Mouse (Mus musculus) liver, embryonic 12.5 days (tissue): ENCODE data around the gene Vps72. TPM values are rescaled to one million over a fixed set of nuclear protein-coding genes. Genes with fewer than 3 reads are reported as not detected.
"Not testable (repeated sequence)": the region's sequence is repeated elsewhere in the genome, so short reads cannot be mapped to it uniquely, and the experiment has no call there.

Source experiments
- ATAC-seq: fragments of 200-750 bp; cut with Nextera tagmentation; 2 replicates; pipeline ENCODE4 v1.8.0; 2017; ENCODE audit warnings: moderate number of reproducible peaks, mild to moderate bottlenecking, moderate library complexity
- H3K27ac ChIP-seq: fragments of 300-500 bp; sonication (generic); 2 replicates; pipeline ENCODE4 v1.5.1; 2016; ENCODE audit warnings: mild to moderate bottlenecking
- H3K27me3 ChIP-seq: fragments of 300-500 bp; sonication (generic); replicated peaks from 2 replicates; pipeline ENCODE4 v1.6.1; 2016; ENCODE audit warnings: mild to moderate bottlenecking, moderate library complexity
- H3K36me3 ChIP-seq: fragments of 300-500 bp; sonication (generic); 2 replicates; pipeline ENCODE4 v1.6.1; 2016; ENCODE audit warnings: mild to moderate bottlenecking, moderate library complexity
- H3K4me1 ChIP-seq: fragments of 300-500 bp; sonication (generic); 2 replicates; pipeline ENCODE4 v1.6.1; 2016
- H3K4me2 ChIP-seq: fragments of 300-500 bp; sonication (generic); 2 replicates; pipeline ENCODE4 v1.6.1; 2016; ENCODE audit warnings: mild to moderate bottlenecking, moderate library complexity
- H3K4me3 ChIP-seq: fragments of 300-500 bp; sonication (generic); 2 replicates; pipeline ENCODE4 v1.5.1; 2016; ENCODE audit warnings: mild to moderate bottlenecking, moderate library complexity
- H3K9ac ChIP-seq: fragments of 300-500 bp; sonication (generic); 2 replicates; pipeline ENCODE4 v1.6.1; 2016; ENCODE audit warnings: mild to moderate bottlenecking, moderate library complexity
- H3K9me3 ChIP-seq: fragments of 300-500 bp; sonication (generic); replicated peaks from 2 replicates; pipeline ENCODE4 v1.6.1; 2016; ENCODE audit warnings: mild to moderate bottlenecking, moderate library complexity
- WGBS: fragments of 180-500 bp; shearing (Covaris S2); methylation state at CpG from one replicate; pipeline ENCODE4 v1.1.7; 2016; ENCODE audit not compliant: insufficient replicate concordance; 5-methylcytosine and 5-hydroxymethylcytosine counted together
- polyA plus RNA-seq: library from polyadenylated mRNA; unstranded; fragments of >200 nt; fragmentation: Nextera tagmentation; extraction: Ambion mirVana; gene quantifications from 2 replicates; pipeline ENCODE4 v1.2.1, GENCODE M21; 2016

The Vps72 gene
- polyA plus RNA-seq, 1 experiment from 2014 or later, result 56.2 TPM

- Histone ChIP-seq H3K9ac (peak overlapping the region; percentile 69), H3K27ac (0 out of 2 replicates have a peak overlapping the region, but pooled peaks have one; percentile 74)
- ATAC-seq, result not testable (repeated sequence)
Measured at GRCm38 (mm10) chr3:95107308-95107707, 3.5 kb upstream of the Vps72 start.

GRCm38 (mm10) chr3:95107898-95108297 lies 2.9 kb upstream of the Vps72 start:
- WGBS, result 61% methylated on average over 2 of the region's 2 CpGs
- ATAC-seq, result no peak
- H3K27me3 ChIP-seq, result no peaks in the 10 kb centered on the region
- H3K4me1 ChIP-seq, result peaks cover 61% of the 10 kb centered on the region
- H3K9me3 ChIP-seq, result no peaks in the 10 kb centered on the region
- H3K36me3 ChIP-seq, result peaks cover 8% of the 10 kb centered on the region
- no peak overlapping the region for H3K27ac ChIP-seq
- H3K4me3 ChIP-seq, result no peak overlapping the region
- H3K9ac ChIP-seq, result no peak overlapping the region
- no peak overlapping the region for H3K4me2 ChIP-seq

More at GRCm38 (mm10) chr3:95107308-95107707, 3.5 kb upstream of the Vps72 start:
- not testable (repeated sequence) for H3K9me3 ChIP-seq, H3K27me3 ChIP-seq
- Histone ChIP-seq H3K4me3 (peak overlapping the region; percentile 91), H3K4me2 (peak overlapping the region; percentile 75), H3K4me1 (peaks cover 61% of the 10 kb centered on the region), H3K36me3 (peaks cover 11% of the 10 kb centered on the region)

GRCm38 (mm10) chr3:95112760-95113159 lies 1.9 kb downstream of the Vps72 start:
- no peak for ATAC-seq
- no peak overlapping the region; the same call in 1 of the 2 replicates for H3K9ac ChIP-seq
- no peak overlapping the region for H3K4me3 ChIP-seq
- H3K27ac ChIP-seq, result 0 out of 2 replicates have a peak overlapping the region, but pooled peaks have one; percentile 0
- H3K9me3 ChIP-seq, result no peaks in the 10 kb centered on the region
- peaks cover 40% of the 10 kb centered on the region for H3K4me1 ChIP-seq
- peak overlapping the region; percentile 70 for H3K4me2 ChIP-seq
- 89% methylated on average over 1 of the region's 1 CpGs for WGBS
- no peaks in the 10 kb centered on the region for H3K27me3 ChIP-seq
- peaks cover 24% of the 10 kb centered on the region for H3K36me3 ChIP-seq

GRCm38 (mm10) chr3:95117751-95118150 lies 6.9 kb downstream of the Vps72 start:
- Histone ChIP-seq H3K9me3 (no peaks in the 10 kb centered on the region), H3K27ac (no peak overlapping the region), H3K4me3 (no peak overlapping the region), H3K4me2 (no peak overlapping the region), H3K9ac (no peak overlapping the region), H3K27me3 (no peaks in the 10 kb centered on the region), H3K4me1 (peaks cover 5% of the 10 kb centered on the region), H3K36me3 (peaks cover 70% of the 10 kb centered on the region)
- WGBS, result 88% methylated on average over 2 of the region's 2 CpGs
- no peak for ATAC-seq

- H3K4me1 ChIP-seq, result peaks cover 7% of the 10 kb centered on the region
- H3K4me2 ChIP-seq, result no peak overlapping the region
- H3K27me3 ChIP-seq, result no peaks in the 10 kb centered on the region
- ATAC-seq, result 0 out of 2 replicates have a peak, but pooled peaks have one; percentile 24
- peaks cover 55% of the 10 kb centered on the region for H3K36me3 ChIP-seq
- WGBS, result 55% methylated on average over 6 of the region's 6 CpGs
- no peaks in the 10 kb centered on the region for H3K9me3 ChIP-seq
- peak overlapping the region; percentile 36; the same call in 1 of the 2 replicates for H3K27ac ChIP-seq
- H3K9ac ChIP-seq, result no peak overlapping the region
- no peak overlapping the region for H3K4me3 ChIP-seq
Measured at GRCm38 (mm10) chr3:95121580-95121979, 10.8 kb downstream of the Vps72 start.

GRCm38 (mm10) chr3:95124246-95124645 lies 13.4 kb downstream of the Vps72 start, which contains the start of gene Tmod4:
TSS of gene Tmod4 (plus strand) at chr3:95124476.
- no peaks in the 10 kb centered on the region for H3K9me3 ChIP-seq
- H3K9ac ChIP-seq, result no peak within 1 kb of the TSS
- H3K4me3 ChIP-seq, result no peak within 1 kb of the TSS
- ATAC-seq, result 0 out of 2 replicates have a peak, but pooled peaks have one; percentile 16
- H3K27ac ChIP-seq, result 0 out of 2 replicates have a peak within 1 kb of the TSS, but pooled peaks have one; percentile 13
- 52% methylated on average over 6 of the region's 6 CpGs for WGBS
- no peaks in the 10 kb centered on the region for H3K27me3 ChIP-seq
- H3K36me3 ChIP-seq, result peaks cover 39% of the 10 kb centered on the region
- no peak within 1 kb of the TSS for H3K4me2 ChIP-seq
- peaks cover 7% of the 10 kb centered on the region for H3K4me1 ChIP-seq

GRCm38 (mm10) chr3:95124972-95125371 lies 14.2 kb downstream of the Vps72 start:
- no peaks in the 10 kb centered on the region for H3K9me3 ChIP-seq
- no peak overlapping the region for H3K4me3 ChIP-seq
- no peak for ATAC-seq
- WGBS, result 59% methylated on average over 5 of the region's 5 CpGs
- peaks cover 7% of the 10 kb centered on the region for H3K4me1 ChIP-seq
- H3K36me3 ChIP-seq, result peaks cover 39% of the 10 kb centered on the region
- H3K4me2 ChIP-seq, result no peak overlapping the region
- H3K9ac ChIP-seq, result no peak overlapping the region
- H3K27ac ChIP-seq, result no peak overlapping the region
- H3K27me3 ChIP-seq, result no peaks in the 10 kb centered on the region

- peaks cover 32% of the 10 kb centered on the region for H3K36me3 ChIP-seq
- H3K4me1 ChIP-seq, result peaks cover 15% of the 10 kb centered on the region
- H3K9ac ChIP-seq, result no peak overlapping the region
- no peaks in the 10 kb centered on the region for H3K9me3 ChIP-seq
- ATAC-seq, result no peak
- no peak overlapping the region for H3K4me3 ChIP-seq
- no peak overlapping the region for H3K4me2 ChIP-seq
- 70% methylated on average over 6 of the region's 6 CpGs for WGBS
- no peak overlapping the region for H3K27ac ChIP-seq
- no peaks in the 10 kb centered on the region for H3K27me3 ChIP-seq
Measured at GRCm38 (mm10) chr3:95129226-95129651, 18.4 kb downstream of the Vps72 start.

GRCm38 (mm10) chr3:95130081-95130480 lies 19.3 kb downstream of the Vps72 start:
- Histone ChIP-seq H3K36me3 (peaks cover 32% of the 10 kb centered on the region), H3K9ac (no peak overlapping the region), H3K4me2 (no peak overlapping the region), H3K27ac (no peak overlapping the region), H3K4me3 (no peak overlapping the region), H3K4me1 (peaks cover 13% of the 10 kb centered on the region), H3K27me3 (no peaks in the 10 kb centered on the region), H3K9me3 (no peaks in the 10 kb centered on the region)
- ATAC-seq, result no peak
- 80% methylated on average over 5 of the region's 5 CpGs for WGBS

GRCm38 (mm10) chr3:95132389-95132788 lies 21.6 kb downstream of the Vps72 start:
- Histone ChIP-seq H3K4me1 (peaks cover 29% of the 10 kb centered on the region), H3K36me3 (peaks cover 32% of the 10 kb centered on the region)
- 76% methylated on average over 2 of the region's 2 CpGs for WGBS
- H3K4me3 ChIP-seq, ATAC-seq, H3K9me3 ChIP-seq, H3K27me3 ChIP-seq, H3K4me2 ChIP-seq, H3K27ac ChIP-seq, H3K9ac ChIP-seq: not testable (repeated sequence)

- no peak; the same call in 1 of the 2 replicates for ATAC-seq
- peak overlapping the region; percentile 79 for H3K4me3 ChIP-seq
- H3K4me1 ChIP-seq, result peaks cover 29% of the 10 kb centered on the region
- WGBS, result 47% methylated on average over 11 of the region's 11 CpGs
- H3K36me3 ChIP-seq, result peaks cover 36% of the 10 kb centered on the region
- no peaks in the 10 kb centered on the region for H3K27me3 ChIP-seq
- H3K27ac ChIP-seq, result peak overlapping the region; percentile 80
- no peaks in the 10 kb centered on the region for H3K9me3 ChIP-seq
- peak overlapping the region; percentile 84 for H3K4me2 ChIP-seq
- peak overlapping the region; percentile 81 for H3K9ac ChIP-seq
Measured at GRCm38 (mm10) chr3:95133176-95133575, 22.4 kb downstream of the Vps72 start.

- Histone ChIP-seq H3K4me3 (peak within 1 kb of the TSS; percentile 79), H3K9ac (peak within 1 kb of the TSS; percentile 81), H3K27ac (peak within 1 kb of the TSS; percentile 80), H3K36me3 (peaks cover 37% of the 10 kb centered on the region), H3K4me1 (peaks cover 29% of the 10 kb centered on the region), H3K27me3 (no peaks in the 10 kb centered on the region), H3K4me2 (peak within 1 kb of the TSS; percentile 84), H3K9me3 (no peaks in the 10 kb centered on the region)
- ATAC-seq, result peak; percentile 90
- WGBS, result 1% methylated on average over 20 of the region's 20 CpGs
Measured at GRCm38 (mm10) chr3:95133680-95134101, 22.9 kb downstream of the Vps72 start, which contains the start of the genes Scnm1 and Lysmd1. TSS of gene Scnm1 (minus strand) at chr3:95134011. TSS of gene Lysmd1 (plus strand) at chr3:95134088.
